Mouse (Mus musculus) cerebellum, adult (tissue): ENCODE data around the gene Stard3.

Experiments used
- ATAC-seq: cut with Nextera tagmentation; 2 replicates; pipeline ENCODE4 v1.9.2; 2017; ENCODE audit warnings: mild to moderate bottlenecking, moderate library complexity, mixed read lengths; ENCODE audit not compliant: insufficient number of reproducible peaks, low FRiP score, low TSS enrichment

Stard3 gene

DNA sequence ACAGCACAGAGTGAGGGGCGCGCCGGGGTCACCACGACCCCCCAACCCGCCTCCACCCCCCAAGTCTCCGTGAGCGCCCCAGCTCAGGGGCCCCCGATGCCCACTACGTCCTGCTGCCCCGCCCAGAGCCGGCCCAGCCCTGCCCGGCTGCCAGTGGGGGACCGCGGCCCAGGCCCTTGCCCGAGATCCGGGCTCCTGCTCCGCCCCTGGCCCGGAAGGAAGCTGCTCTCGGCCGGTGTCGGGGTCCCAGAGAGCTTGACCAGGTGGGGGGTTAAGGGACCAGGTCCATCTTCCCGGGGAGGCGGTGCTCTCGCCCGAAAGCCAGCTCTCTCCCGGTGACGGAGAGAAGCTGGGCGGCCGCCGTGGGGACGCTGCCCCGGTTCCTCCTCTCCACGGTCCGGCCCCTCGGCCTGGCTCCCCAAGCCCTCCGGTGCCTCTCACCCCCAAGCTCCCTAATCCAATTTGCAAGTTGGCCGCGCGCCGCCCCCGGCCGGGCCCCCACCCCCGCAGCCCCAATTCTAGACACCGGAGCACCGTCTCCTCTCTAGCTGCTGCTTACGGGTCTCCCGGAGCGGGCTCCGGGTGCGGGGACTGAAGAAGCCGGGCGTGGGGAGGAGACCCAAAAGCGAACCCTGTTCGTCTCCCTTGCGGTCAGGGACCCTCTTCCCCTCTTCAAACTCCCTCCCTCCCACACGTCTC is 29.6 kb upstream of the Stard3 start:
- ATAC-seq: no peak

DNA sequence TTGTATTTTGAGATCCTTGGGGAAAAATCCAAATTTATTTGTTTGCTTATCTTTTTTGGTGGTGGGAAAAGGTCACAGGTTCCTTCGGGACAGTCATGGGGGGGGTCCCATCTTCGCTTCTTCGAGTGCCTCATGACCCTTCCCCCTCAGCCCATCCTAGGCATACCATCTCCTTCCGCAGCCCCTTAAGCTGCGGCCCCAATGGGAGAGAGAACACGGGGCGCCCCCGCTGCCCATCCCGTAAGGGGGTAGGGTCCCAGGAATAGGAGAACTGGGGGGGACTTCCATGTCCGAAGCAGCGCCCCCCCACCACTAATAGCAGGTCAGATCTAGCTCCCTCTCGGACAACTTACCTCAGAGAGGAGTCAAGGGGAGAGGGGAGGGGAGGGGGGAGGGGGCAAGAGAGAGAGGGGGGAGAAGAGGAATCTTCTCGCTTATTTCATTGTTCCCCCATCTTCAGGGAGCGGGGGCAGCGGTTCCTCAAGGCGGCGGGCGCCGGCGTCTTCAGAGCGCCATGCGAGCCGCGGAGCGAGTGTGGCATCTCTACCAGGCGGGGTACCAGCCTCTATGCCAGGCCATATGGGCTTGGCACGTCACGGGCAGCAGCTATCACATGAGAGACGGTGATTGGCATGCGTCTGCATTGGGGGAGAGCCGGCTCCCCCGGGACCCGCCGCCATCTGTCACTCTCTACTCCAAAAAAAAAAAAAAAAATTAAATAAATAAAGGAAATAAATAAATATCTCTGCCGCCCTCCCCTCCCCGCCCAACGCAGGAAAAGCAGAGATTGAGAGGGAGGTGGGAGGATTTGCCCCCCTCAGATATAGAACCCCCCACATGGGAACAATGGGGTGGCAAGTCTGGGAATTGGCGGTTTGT is 28.8 kb upstream of the Stard3 start, which contains the start of gene Neurod2:
Gene Neurod2 (minus strand): TSS at position 568 of the 879 bp plus-strand sequence.
- ATAC-seq: peak; percentile 65; the same call in 1 of the 2 replicates

DNA sequence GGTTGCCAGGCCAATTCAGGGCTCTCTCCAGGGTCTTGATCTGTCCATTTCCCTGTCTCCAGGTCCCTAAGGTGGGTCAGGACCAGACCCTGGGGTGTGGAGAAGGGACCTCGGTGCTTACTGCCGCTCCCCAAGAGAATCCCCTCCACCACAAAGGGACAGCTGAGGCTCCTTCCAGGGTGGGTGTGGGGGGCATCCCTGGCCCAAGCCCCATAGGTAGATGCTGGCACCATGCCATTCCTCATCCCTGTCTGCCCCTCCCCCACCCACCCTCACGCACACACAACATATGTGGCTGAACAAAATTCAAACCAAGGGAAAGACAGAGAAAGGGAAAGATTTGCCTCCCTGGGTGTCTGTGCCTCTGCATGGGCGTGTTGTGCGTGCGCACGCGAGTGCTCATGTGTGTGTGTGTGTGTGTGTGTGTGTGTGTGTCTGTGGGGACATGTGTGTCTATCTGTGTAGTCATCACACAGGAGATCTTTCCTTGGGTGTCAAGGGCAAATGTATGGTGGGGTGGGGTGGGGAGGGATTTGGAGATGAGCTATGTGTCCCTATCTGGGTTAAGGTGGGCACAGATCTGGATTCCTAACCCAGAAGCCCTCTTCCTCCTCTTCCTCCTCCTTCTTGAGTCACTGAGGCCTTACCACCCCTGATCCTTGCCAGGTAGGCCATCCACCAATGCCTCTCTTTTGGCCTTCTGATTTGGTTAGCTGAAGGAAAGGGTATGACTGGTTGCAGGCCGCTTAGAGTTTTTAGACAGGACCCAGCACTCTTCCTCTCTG is 28.0 kb upstream of the Stard3 start:
- ATAC-seq: 0 out of 2 replicates have a peak, but pooled peaks have one; percentile 20

GRCm38 (mm10) chr11:98330745-98331204 is 27.4 kb upstream of the Stard3 start:
- ATAC-seq: no peak

DNA sequence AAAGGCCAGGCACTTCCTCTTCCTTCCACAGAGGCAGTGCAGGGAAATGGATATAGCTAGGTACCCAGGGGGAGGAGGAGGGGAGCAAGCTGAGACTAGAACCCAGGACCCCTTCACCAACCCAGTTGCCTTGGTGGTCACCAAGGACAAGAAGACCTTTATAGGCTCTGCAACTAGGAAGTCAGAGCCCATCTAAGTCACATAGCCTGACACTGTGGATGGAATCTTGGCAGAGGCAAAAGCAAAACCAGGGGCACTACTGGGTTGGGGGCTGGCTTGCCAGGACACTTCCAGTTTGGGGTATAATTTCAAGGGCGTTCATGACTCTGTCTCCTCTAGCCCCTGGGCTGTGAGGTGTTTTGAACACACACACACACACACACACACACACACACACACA is 26.8 kb upstream of the Stard3 start:
- no peak for ATAC-seq

DNA sequence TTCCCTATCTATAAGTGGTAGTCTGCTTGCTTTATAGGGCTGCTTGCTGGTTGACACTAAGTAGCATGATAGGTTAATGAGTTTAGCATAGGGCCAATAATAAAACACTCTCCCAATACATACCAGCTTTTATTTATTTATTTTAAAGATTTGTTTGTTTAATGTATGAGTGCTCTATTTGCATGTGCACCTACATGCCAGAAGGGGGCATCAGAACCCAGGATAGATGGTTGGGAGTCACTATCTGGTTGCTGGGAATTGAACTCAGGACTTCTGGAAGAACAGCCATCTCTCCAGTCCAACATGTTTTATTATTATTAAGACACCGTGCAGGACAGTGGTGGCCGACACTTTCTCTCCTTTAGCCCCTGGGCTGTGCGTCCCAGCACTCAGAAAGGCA is 26.0 kb upstream of the Stard3 start:
- ATAC-seq: no peak

DNA sequence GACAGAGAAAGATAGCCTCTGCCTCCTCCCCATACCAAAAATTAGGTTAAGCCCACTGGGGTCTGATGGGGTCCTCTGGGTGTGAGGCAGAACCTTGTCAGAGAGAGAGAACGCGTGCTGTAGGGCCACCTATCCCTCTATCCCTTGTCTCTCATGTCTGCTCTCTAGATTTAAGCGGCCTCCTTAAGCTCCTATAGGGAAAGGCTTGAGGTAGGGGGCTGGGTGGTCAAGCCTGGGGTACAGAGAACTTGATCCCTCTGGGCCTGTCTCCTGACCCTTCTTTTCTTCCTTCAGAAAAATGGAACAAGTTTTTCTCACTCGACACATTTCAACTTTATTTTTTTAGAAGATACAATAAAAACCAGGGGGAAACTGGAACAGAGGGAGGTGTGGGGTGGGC is 25.3 kb upstream of the Stard3 start:
- ATAC-seq: no peak

- ATAC-seq: no peak
Measured at GRCm38 (mm10) chr11:98333263-98333696, 24.9 kb upstream of the Stard3 start.

DNA sequence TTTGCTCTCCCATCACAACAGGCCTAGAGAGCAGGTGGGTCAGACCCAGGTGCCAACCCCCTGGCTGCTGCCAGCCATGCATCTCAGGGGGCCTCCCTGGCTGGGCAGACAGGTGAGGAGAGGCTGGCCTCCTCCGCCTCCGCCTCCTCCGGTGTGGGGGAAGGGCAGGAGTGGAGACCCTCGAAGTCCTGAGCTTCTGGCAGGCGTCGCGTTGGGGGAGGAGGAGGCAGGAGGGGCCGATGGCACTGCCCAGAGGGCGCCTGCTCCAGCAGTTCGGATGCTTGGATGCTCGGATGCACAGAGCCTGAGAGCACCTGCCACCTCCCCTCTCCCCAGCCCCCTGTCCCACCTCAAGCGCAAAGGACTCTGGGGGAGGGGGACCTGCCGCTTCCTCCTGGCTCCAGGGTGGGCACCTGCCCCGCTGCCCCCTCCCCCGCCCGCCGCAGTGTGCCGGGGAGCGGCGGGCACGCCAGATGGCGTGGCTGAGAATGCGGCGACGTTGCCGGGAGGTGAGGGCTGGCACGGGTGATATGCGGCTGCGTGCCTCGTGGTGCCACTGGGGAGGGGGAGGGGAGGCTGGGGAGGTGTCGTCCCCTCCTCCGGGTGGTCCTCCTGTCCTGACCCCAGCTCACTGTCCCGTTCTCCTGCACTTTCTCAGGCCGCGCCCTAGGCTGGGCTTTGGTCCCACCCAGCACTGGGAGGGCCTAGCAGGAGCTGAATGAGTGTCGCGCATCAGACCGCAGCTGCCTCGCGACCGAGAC is 24.0 kb upstream of the Stard3 start:
- ATAC-seq: no peak

- no peak for ATAC-seq
Measured at GRCm38 (mm10) chr11:98335250-98335649, 22.9 kb upstream of the Stard3 start.

DNA sequence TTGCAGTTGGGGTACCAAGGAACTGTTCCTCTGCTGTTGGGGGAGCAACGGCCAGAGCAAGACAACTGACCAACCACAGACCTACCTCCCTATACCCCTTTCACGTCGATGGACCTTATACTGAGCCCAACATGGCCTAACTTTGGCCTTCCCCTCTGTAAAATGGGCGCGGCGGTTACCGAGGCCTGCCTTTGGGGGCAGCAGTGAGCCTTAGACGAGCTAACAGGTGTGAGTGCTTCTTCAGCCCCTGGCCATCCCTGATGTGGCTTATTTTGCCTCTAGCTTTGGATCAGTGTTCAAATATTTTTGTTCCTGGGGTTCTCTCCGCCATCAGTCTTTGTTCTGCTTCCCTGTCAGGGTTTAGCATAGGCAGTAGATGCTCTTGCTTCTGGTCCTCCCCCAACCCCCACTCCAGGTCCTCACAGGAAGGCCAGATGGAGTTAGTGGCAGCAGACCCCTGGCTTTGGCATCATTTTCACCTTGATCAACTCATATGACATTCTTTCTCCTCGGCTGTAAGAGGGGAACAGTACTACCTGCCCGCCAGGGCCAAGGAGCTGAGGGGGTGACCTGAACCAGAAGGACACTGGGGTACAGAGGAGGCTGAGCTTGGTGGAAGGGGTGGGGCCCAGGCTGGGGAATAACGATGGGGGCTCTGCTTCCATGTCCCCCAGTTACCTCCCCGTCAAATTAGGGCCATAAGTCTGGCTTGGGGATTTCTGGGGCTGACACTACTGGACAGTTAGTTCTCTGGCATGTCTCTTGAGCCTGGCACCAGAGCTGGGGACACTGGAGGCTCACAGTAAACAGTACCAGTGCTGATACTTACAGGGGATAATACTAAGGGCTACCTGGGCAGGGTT is 21.7 kb upstream of the Stard3 start:
- ATAC-seq: no peak

DNA sequence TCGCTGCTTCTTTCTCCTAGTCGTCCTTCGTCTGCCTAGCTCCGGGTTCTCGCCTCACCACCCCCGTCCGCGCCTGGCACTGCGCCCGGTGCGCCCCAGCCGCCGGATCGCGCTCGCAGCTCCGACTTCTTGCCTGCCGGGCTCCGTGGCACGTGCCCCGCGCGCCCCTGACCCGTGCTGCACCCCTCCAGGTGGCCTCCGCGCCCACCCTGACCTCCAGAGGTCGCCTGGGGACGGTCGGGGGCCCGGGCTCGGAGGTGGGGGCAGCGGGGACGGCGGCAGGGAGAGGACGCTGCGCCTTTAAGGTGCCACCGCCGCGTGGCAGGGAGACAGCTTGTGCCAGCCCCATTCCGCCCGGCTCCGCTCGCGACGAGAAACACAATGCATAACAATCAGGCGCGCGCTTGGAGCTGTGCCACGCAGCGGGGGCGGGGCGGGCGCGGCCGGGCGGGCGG is 19.6 kb upstream of the Stard3 start:
- ATAC-seq: no peak

DNA sequence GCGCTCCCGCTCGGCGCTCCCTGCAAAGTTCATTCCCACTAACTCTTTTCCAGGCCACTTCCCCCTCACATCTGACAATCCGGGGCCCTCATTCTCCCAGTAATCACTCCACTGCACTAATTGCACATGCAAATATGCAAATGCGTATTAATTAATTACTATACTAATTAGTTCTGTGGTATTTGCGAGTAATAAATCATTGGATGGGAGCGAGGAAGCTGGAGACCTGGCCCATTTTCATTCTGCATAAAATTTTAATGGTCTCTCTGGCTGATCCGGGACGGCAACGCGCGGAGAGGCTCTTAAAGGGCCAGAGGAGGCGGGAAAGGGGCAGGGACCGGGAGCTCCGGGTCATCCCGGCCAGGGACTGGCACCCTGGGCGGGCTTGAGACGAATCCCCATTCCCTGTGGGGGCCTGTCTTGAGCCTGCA is 19.1 kb upstream of the Stard3 start:
- no peak for ATAC-seq

DNA sequence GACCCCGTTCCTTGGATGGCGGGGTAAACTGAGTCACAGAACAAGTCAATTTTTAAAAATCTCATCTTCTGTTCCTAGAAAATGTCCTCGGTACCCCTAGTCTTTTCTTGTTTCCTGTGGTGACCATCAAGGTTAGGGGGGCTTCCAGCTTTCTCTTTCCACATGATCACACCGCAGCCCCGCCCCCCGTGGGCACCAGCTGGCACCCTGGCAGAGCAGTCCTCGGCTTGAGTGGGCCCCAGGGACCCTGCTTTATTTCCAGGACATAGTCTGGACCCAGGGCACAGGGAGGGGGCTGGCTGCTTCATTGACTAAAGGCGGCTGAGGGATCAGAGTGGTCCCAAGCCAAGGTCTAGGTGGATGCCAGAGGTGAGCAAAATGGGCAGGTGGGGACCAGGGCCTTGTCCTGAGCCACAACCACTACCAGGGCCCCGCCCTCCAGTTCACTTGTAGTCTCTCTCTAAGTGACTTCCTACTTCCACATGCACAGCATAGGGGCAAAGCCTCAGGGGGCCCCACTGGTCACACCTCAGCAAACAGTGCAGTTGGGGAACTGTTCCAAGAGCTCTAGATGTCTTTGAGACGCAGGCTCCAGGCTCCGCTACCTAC is 18.4 kb upstream of the Stard3 start:
- ATAC-seq: no peak

GRCm38 (mm10) chr11:98340597-98340996 is 17.6 kb upstream of the Stard3 start:
- no peak for ATAC-seq

- ATAC-seq: no peak
Measured at GRCm38 (mm10) chr11:98341174-98341573, 17.0 kb upstream of the Stard3 start.

DNA sequence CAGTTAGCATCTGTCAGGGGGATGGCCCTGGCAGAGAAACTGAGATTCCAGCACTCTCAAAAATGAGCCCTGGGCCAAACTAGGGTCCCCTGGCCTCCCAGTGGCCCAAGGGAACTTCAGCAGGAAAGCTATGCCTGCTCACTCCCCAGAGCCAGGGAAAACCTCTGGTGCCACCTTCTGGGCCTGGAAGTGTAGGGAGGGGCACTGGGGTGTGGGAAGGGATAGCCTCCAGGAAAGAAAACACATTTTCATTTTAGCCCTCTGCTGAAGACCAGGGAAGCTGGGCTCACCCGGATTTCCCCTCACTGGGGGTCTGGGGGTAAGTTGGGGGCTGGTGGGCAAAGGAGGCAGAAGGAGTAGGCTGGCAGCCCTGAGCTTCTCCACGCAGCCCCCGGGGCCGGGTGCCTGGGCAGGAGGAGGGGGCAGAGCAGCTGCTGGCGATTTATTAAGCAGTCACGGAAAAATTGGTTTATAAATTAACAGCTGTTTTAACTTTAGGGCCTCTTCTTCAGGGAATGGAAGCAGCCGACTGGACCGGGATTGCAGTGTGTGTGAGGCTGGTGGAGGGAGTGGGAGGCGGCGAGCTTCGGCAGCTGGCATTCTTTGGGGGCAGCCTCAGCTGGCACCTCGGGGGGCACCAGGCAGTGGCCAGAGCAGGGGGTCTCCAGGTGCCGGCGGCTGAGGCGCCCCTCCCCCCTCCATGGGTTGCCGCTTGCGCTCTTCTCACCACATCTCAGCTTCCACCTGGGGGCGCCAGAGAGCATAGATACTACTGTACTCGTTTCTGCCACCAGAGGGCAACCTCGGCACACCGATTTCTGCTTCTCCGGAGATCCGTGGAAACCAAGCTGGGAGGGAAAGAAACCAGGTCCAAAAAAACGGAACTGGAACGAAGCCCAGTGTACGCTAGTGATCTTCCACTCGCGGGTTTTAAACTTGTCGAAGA is 15.9 kb upstream of the Stard3 start:
- peak; percentile 18; the same call in 1 of the 2 replicates for ATAC-seq
